Mouse (Mus musculus): ENCODE data around the gene Cdc37.

DNA sequence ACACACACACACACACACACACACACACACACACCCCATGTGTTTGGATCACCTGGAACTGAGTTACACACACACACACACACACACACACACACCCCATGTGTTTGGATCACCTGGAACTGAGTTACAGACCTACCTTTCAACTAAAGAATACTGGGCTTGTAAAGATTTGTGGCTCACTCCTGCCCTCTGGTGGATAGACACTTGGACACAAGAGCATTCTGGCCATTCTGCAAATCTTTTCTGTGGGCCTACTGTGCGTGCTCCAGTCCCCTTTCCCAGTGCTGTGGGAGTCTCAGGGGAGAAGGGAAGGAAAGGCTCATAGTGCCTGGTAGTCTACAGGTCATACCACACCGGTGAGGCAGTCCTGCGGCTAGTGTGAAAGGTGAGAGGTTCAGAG, 12.6 kb downstream of the Cdc37 start:
- TF ChIP-seq TAL1 (IDR thresholded peaks at IDR 0.05; ENCODE audit: low read length), result no peak
- no peak for TF ChIP-seq GATA1 (IDR thresholded peaks at IDR 0.05; ENCODE audit: low read length)
